Mouse (Mus musculus) v-Abl transformed pro-B cells (cell line): Measurements from ENCODE around the gene Gm20696.

Source experiments
- in situ Hi-C, 2 experiments: fragments of 400-800 bp; cut with MboI; formaldehyde crosslinking; loops; one replicate each; pipeline ENCODE4 v1.15.1; 2025; ENCODE audit not compliant: unreplicated experiment in 2 of 2

Gm20696 gene

DNA sequence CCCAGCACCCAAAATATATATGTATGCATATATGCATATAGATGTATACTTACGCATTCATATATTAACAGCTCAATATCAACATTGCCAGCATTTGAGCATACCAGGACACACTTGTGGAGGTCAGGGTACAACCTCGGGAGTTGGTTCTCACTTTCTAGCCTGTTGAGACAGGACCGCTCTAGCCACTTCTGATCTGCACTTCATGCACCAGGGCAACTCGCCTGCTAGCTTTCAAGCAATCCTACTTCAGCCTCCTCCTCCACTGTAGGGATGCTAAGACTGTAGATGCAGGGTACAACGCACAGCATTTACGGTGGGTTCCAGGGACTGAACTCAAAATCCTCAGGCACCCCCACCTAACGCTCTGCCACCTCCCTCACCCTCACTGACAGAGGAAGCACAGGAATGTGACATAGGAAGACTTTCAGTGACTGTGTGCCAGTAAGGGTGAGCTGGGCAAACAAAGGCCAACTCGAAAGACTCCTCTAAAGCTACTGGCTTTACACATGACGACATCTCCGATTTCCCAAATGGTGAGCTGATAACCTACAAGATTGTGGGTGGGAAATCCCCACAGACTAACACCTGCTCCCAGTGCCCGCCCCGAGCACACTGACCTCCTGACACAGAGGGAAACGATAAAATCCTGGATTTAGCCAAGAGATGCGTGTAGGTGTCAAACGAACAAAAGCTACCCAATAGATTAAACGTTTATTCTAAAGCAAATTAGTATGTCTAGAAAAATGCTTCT is 237.0 kb downstream of the Gm20696 start:
- in situ Hi-C loops, result loop anchor here in 1 of 2 experiments (5.0 kb wide), 1 partner anchor 42 kb away; no protein-coding TSS in a partner anchor

- in situ Hi-C loops, result no loop called here
These were observed 237.6 kb downstream of the Gm20696 start for GRCm38 (mm10) chr6:99428961-99429360.

- in situ Hi-C loops, result no loop called here
These were observed 239.3 kb downstream of the Gm20696 start for GRCm38 (mm10) chr6:99427301-99427700.

GRCm38 (mm10) chr6:99425044-99425443 is 241.6 kb downstream of the Gm20696 start:
- in situ Hi-C loops, result no loop called here

- in situ Hi-C loops, result no loop called here
These were observed 245.9 kb downstream of the Gm20696 start for GRCm38 (mm10) chr6:99420666-99421065.

GRCm38 (mm10) chr6:99412598-99412997 is 254.0 kb downstream of the Gm20696 start:
- in situ Hi-C loops, result no loop called here

DNA sequence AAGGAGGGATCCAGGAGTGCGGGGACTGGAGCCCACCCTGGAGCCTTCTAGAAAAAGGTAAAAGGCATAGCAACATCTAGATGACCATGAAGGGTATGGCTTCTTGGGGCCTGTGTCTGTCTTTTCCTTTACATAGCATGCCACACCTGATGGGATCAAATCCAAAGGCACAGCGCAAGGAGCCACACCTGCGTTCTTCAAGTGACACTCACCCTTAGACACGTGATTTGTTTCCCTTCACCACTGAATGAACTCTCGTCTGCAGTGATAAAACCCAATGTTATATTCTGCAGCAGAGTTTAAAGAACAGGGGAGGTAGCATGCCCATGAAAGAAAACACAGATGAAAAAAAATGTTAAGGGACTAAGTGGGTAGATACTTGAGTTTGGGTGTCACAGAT is 257.0 kb downstream of the Gm20696 start:
- in situ Hi-C loops, result no loop called here

- in situ Hi-C loops, result no loop called here
These were observed 257.7 kb downstream of the Gm20696 start for GRCm38 (mm10) chr6:99408880-99409279.

- in situ Hi-C loops, result no loop called here
These were observed 262.7 kb downstream of the Gm20696 start for GRCm38 (mm10) chr6:99403755-99404390.

DNA sequence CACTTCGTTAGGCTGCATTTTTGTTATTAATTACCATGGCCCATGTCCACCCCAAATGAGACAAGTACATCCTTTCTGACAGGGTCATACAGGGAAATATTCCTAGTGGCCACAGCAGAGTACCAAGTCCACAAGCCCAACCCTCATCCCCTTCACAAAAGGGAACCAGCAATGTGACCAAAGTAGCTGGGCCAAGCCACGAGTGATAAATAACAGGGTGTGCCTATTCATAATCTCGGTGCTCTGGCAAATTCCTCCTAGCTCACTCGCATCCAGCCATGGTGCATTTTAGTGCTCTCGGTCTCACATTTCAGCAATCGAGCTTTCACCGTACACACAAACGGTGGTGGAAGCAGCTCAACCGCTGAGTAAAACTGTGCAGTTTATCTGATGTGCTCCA is 263.7 kb downstream of the Gm20696 start:
- in situ Hi-C loops, result no loop called here

DNA sequence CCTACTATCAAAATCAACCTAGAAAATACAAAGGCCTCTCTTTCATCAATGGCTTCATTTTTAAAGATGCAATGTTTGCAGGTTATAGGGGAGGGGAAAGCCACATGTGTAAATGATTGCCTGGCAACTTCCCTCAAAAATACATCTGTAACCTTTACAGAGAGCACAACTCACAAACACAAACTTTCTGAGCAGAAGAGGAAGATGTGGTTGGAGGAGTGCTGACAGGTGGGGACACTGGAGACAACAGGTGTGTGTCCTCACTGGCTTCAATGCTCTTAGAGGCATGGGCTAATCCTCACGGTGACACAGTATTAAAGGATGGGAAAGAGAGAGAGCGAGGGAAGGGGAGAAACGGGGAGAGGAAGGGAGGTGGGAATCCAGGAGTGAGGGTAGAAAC is 264.2 kb downstream of the Gm20696 start:
- in situ Hi-C loops, result no loop called here

DNA sequence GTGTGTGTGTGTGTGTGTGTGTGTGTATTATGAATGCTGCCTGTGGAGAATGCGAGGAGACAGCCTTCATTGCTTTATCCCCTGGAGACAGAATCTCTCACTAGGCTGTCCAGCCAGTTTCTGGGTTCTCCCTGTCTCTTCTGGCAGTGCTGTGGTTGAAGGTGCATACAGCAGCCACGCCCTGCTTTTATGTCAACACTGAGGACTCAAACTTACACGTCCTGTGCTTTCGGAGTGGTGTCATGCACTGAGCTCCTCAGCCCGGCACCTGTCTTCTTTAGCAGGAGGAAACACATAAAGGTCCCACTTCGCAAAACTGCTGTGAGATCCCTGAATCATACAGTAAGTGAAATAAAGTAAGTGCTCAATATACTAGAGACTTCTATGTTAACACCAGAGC is 264.8 kb downstream of the Gm20696 start:
- in situ Hi-C loops, result no loop called here

DNA sequence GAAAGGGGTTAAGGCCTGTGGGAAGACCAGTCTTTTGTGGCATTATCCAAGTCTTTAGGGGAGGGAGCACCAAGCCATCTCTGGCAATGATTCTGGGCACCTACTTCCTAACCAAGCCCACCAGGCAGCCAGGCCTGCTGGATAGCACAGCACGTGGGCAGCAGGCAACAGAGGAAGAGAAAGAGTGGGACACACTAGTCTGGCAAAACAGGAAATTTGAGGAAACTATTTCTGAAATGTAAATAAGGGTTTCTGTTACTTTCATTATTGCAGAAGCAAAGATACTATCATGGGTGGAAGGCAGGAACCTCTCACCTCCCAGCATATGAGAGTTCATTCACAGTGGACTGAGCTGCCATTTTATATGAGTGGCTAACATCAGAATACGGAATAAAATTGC is 265.4 kb downstream of the Gm20696 start:
- in situ Hi-C loops, result no loop called here

- in situ Hi-C loops, result no loop called here
These were observed 270.9 kb downstream of the Gm20696 start for GRCm38 (mm10) chr6:99395745-99396144.

DNA sequence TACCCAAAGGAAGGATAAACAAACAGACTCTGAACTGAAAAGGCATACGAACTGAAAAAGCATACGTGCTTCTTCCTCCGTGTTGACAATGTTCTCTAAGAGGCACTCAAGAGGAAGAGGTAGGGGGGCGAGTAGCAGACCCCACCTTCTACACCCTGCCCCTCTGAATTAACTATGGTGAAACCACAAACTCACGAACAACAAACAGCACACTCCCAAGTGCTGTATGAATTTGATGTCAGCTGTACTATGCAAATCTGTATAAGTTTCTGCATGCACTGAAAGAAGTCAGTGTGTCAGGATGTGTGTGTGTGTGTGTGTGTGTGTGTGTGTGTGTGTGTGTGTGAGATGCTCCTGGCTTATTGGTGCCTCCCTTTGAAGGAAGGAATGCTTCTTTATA is 271.8 kb downstream of the Gm20696 start:
- in situ Hi-C loops, result no loop called here

GRCm38 (mm10) chr6:99392484-99392883 is 274.1 kb downstream of the Gm20696 start:
- in situ Hi-C loops, result no loop called here

GRCm38 (mm10) chr6:99388741-99389675 is 277.6 kb downstream of the Gm20696 start:
- in situ Hi-C loops, result loop anchor here (5.0 to 10.0 kb wide), 9 partner anchors 43 to 864 kb away; partner anchors contain the start of gene Foxp1 (in 1 of the 2)

DNA sequence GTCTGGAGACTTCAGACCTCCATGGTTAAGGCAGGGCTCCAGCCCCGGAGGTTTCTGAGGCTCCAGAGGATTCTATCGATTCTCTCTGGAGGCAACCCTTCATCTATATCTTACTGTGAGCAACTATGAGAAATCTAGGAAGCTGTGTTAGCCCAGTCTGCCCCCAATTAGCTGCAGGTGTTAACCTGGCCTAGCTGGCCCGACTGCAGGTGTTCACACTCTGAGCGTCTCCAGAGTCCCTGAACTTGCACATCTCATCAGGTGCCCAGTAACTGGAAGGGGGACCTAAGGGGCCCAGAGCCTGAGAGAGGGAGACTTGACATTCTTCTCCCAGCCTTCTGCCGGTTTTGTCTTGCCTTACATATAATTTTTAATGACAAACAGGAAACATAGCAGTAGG is 278.6 kb downstream of the Gm20696 start:
- in situ Hi-C loops, result loop anchor here (5.0 to 10.0 kb wide), 9 partner anchors 44 to 863 kb away; partner anchors contain the start of gene Foxp1 (in 1 of the 2)

DNA sequence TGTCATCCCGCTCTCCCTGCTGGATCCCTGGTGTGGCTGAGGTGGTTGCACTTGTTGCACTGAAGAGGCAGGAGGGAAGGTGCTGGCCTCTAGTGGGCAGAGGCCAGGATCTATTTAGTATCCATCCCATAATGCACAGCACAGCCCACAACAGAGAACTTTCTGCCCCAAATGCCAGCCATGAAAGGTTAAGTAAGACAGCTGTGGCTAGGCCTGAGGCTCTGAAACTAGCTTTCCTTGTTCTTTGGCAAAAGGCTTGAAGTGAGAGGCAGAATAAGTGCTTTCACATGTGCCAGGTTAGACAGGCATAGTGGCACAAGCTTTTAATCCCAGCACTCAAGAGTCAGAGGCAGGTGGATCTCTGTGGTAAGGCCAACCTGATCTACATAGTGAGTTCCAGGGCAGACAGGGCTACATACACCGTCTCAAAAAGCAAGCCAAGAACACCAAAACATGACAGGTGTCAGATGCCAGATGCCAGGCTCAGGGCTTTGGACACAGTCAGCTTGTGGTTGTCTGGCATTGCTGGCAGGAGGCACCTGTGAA is 281.5 kb downstream of the Gm20696 start:
- in situ Hi-C loops, result loop anchor here (5.0 to 10.0 kb wide), 9 partner anchors 47 to 860 kb away; partner anchors contain the start of gene Foxp1 (in 1 of the 2)

- in situ Hi-C loops, result loop anchor here (5.0 to 10.0 kb wide), 4 partner anchors 71 to 859 kb away; no protein-coding TSS in a partner anchor
These were observed 282.6 kb downstream of the Gm20696 start for GRCm38 (mm10) chr6:99383846-99384472.
